In genomic region chr9:83704186-83704585, GRCm38 (mm10) we compare ENCODE assay signal across 17 mouse cellular contexts.
"Had no signal": no experiment of that assay in that cellular context is flagged by ENCODE, and none has a peak within 500 bp of the region (broad histone marks: within the 10 kb centered on the region; RNA-seq: fewer than 3 reads in every experiment).

No protein-coding gene starts in this region.

- H3K4me1 ChIP-seq: lung, embryonic 15.5 days; megakaryocyte, embryonic 14.5 days; midbrain, embryonic 13.5 days; midbrain, embryonic 15.5 days; neural tube, embryonic 12.5 days; stomach, embryonic 15.5 days had no signal

- H3K36me3 ChIP-seq: lung, embryonic 15.5 days; midbrain, embryonic 13.5 days; midbrain, embryonic 15.5 days; neural tube, embryonic 12.5 days; stomach, embryonic 15.5 days had no signal

- H3K9me3 ChIP-seq: lung, embryonic 15.5 days; megakaryocyte, embryonic 14.5 days; midbrain, embryonic 13.5 days; midbrain, embryonic 15.5 days; neural tube, embryonic 12.5 days; stomach, embryonic 15.5 days had no signal

- H3K9ac ChIP-seq: lung, embryonic 15.5 days; midbrain, embryonic 13.5 days; midbrain, embryonic 15.5 days; neural tube, embryonic 12.5 days; stomach, embryonic 15.5 days had no signal

- DNase-seq: lung, adult 18-20 months; lung, postnatal 14 days; lung, postnatal 36 days; right cerebral cortex, postnatal 14 days; thymus, adult 2 months; thymus, postnatal 25 days; thymus, postnatal 4 days had no signal

- H3K4me2 ChIP-seq: lung, embryonic 15.5 days; midbrain, embryonic 11.5 days; midbrain, embryonic 13.5 days; midbrain, embryonic 15.5 days; neural tube, embryonic 12.5 days; stomach, embryonic 15.5 days had no signal

- H3K27me3 ChIP-seq: lung, embryonic 15.5 days; megakaryocyte, embryonic 14.5 days; midbrain, embryonic 13.5 days; midbrain, embryonic 15.5 days; neural tube, embryonic 12.5 days; stomach, embryonic 15.5 days had no signal

- H3K4me3 ChIP-seq: lung, embryonic 15.5 days; megakaryocyte, embryonic 14.5 days; midbrain, embryonic 13.5 days; midbrain, embryonic 15.5 days; neural tube, embryonic 12.5 days; stomach, embryonic 15.5 days had no signal

- ATAC-seq: lung, postnatal 0 days; midbrain, embryonic 13.5 days; midbrain, embryonic 15.5 days had no signal

- H3K27ac ChIP-seq: lung, embryonic 15.5 days; macrophage; midbrain, embryonic 13.5 days; midbrain, embryonic 15.5 days; neural tube, embryonic 12.5 days; stomach, embryonic 15.5 days; stomach, postnatal 0 days had no signal
